Mouse (Mus musculus) telencephalon, adult 2 months (tissue): ENCODE data around the gene Hist1h3f.
"Not testable (repeated sequence)": the region's sequence is repeated elsewhere in the genome, so short reads cannot be mapped to it uniquely, and the experiment has no call there.

ENCODE experiments used
- DNase-seq: peaks from one replicate; pipeline ENCODE4 v3.0.0-alpha.2; 2011; ENCODE audit warnings: low read depth, low spot score

Gene Hist1h3f

GRCm38 (mm10) chr13:23536076-23536822 lies 7.6 kb upstream of the Hist1h3f start:
- DNase-seq = no peak

- DNase-seq = no peak
Observed at GRCm38 (mm10) chr13:23537006-23537710, 6.7 kb upstream of the Hist1h3f start.

GRCm38 (mm10) chr13:23538249-23538648 lies 5.6 kb upstream of the Hist1h3f start:
- no peak for DNase-seq

- DNase-seq = not testable (repeated sequence)
Observed at GRCm38 (mm10) chr13:23539821-23540220, 4.0 kb upstream of the Hist1h3f start.

- DNase-seq = no peak
Observed at GRCm38 (mm10) chr13:23541497-23541896, 2.4 kb upstream of the Hist1h3f start.

- DNase-seq = not testable (repeated sequence)
Observed at GRCm38 (mm10) chr13:23542225-23542980, 1.4 kb upstream of the Hist1h3f start.

GRCm38 (mm10) chr13:23542999-23543607 lies 749 bp upstream of the Hist1h3f start, which contains the start of gene Hist1h2bh:
Gene Hist1h2bh (minus strand): TSS chr13:23543392.
- DNase-seq = peak; percentile 98

GRCm38 (mm10) chr13:23544787-23545120 lies 902 bp downstream of the Hist1h3f start:
- DNase-seq = not testable (repeated sequence)

- DNase-seq = no peak
Observed at GRCm38 (mm10) chr13:23546694-23547093, 2.8 kb downstream of the Hist1h3f start.

- no peak for DNase-seq
Observed at GRCm38 (mm10) chr13:23550761-23551145, 6.9 kb downstream of the Hist1h3f start.

GRCm38 (mm10) chr13:23551146-23551834 lies 7.4 kb downstream of the Hist1h3f start, which contains the start of gene Hist1h4f:
Gene Hist1h4f (minus strand): TSS chr13:23551648.
- DNase-seq = peak; percentile 98

- DNase-seq = no peak
Observed at GRCm38 (mm10) chr13:23551931-23552914, 8.4 kb downstream of the Hist1h3f start.

- DNase-seq = no peak
Observed at GRCm38 (mm10) chr13:23552962-23553361, 9.1 kb downstream of the Hist1h3f start, which contains the start of gene Hist1h1d. Gene Hist1h1d (plus strand): TSS chr13:23553262.

GRCm38 (mm10) chr13:23554393-23554792 lies 10.5 kb downstream of the Hist1h3f start:
- no peak for DNase-seq

GRCm38 (mm10) chr13:23554925-23555838 lies 11.3 kb downstream of the Hist1h3f start:
- DNase-seq = no peak

GRCm38 (mm10) chr13:23555839-23556416 lies 12.1 kb downstream of the Hist1h3f start:
- peak; percentile 96 for DNase-seq

GRCm38 (mm10) chr13:23556906-23557305 lies 13.1 kb downstream of the Hist1h3f start:
- no peak for DNase-seq

GRCm38 (mm10) chr13:23560699-23561098 lies 16.8 kb downstream of the Hist1h3f start:
- not testable (repeated sequence) for DNase-seq
